Mouse (Mus musculus): ENCODE measurements around the gene Tmem203.

Tmem203 gene

GRCm38 (mm10) chr2:25292856-25293255 is 37.6 kb downstream of the Tmem203 start:
- DNase-seq, result no peak

GRCm38 (mm10) chr2:25293706-25294105 is 38.5 kb downstream of the Tmem203 start:
- no peak for DNase-seq

GRCm38 (mm10) chr2:25297093-25297492 is 41.9 kb downstream of the Tmem203 start:
- no peak for DNase-seq

- no peak for DNase-seq
Observed at GRCm38 (mm10) chr2:25298046-25298445, 42.8 kb downstream of the Tmem203 start.

GRCm38 (mm10) chr2:25303452-25303851 is 48.2 kb downstream of the Tmem203 start:
- no peak for DNase-seq

- no peak for DNase-seq
Observed at GRCm38 (mm10) chr2:25303931-25304656, 48.9 kb downstream of the Tmem203 start.

GRCm38 (mm10) chr2:25304657-25305541 is 49.7 kb downstream of the Tmem203 start:
- DNase-seq, result no peak
